Mouse (Mus musculus): Measurements from ENCODE around the gene Cuedc1.

Gene Cuedc1

GRCm38 (mm10) chr11:88118817-88119642 is 21.2 kb downstream of the Cuedc1 start:
- peak; percentile 76 for DNase-seq (ENCODE audit: low read depth)

GRCm38 (mm10) chr11:88122545-88122944 is 24.7 kb downstream of the Cuedc1 start:
- DNase-seq (ENCODE audit: low read depth): no peak

- DNase-seq (ENCODE audit: low read depth): no peak
Measured at GRCm38 (mm10) chr11:88123021-88123420, 25.2 kb downstream of the Cuedc1 start.

- DNase-seq (ENCODE audit: low read depth): no peak
Measured at GRCm38 (mm10) chr11:88123731-88124130, 25.9 kb downstream of the Cuedc1 start.

GRCm38 (mm10) chr11:88125483-88125882 is 27.6 kb downstream of the Cuedc1 start:
- DNase-seq (ENCODE audit: low read depth): no peak

GRCm38 (mm10) chr11:88126306-88126793 is 28.5 kb downstream of the Cuedc1 start:
- DNase-seq (ENCODE audit: low read depth): no peak

- DNase-seq (ENCODE audit: low read depth): no peak
Measured at GRCm38 (mm10) chr11:88128461-88128860, 30.6 kb downstream of the Cuedc1 start.

GRCm38 (mm10) chr11:88129281-88129680 is 31.4 kb downstream of the Cuedc1 start:
- no peak for DNase-seq (ENCODE audit: low read depth)

- DNase-seq (ENCODE audit: low read depth): no peak
Measured at GRCm38 (mm10) chr11:88129935-88130334, 32.1 kb downstream of the Cuedc1 start.

GRCm38 (mm10) chr11:88131847-88132246 is 34.0 kb downstream of the Cuedc1 start:
- peak; percentile 47 for DNase-seq (ENCODE audit: low read depth)

- DNase-seq (ENCODE audit: low read depth): no peak
Measured at GRCm38 (mm10) chr11:88135218-88135617, 37.4 kb downstream of the Cuedc1 start.

- DNase-seq (ENCODE audit: low read depth): no peak
Measured at GRCm38 (mm10) chr11:88137814-88138425, 40.1 kb downstream of the Cuedc1 start.

GRCm38 (mm10) chr11:88139256-88139861 is 41.5 kb downstream of the Cuedc1 start:
- DNase-seq (ENCODE audit: low read depth): no peak

- no peak for DNase-seq (ENCODE audit: low read depth)
Measured at GRCm38 (mm10) chr11:88140066-88141060, 42.5 kb downstream of the Cuedc1 start.

- no peak for DNase-seq (ENCODE audit: low read depth)
Measured at GRCm38 (mm10) chr11:88142362-88142761, 44.5 kb downstream of the Cuedc1 start.

- DNase-seq (ENCODE audit: low read depth): no peak
Measured at GRCm38 (mm10) chr11:88144100-88144499, 46.2 kb downstream of the Cuedc1 start.

GRCm38 (mm10) chr11:88145214-88146006 is 47.6 kb downstream of the Cuedc1 start:
- DNase-seq (ENCODE audit: low read depth): no peak

- no peak for DNase-seq (ENCODE audit: low read depth)
Measured at GRCm38 (mm10) chr11:88146264-88147060, 48.6 kb downstream of the Cuedc1 start.

GRCm38 (mm10) chr11:88147388-88147787 is 49.5 kb downstream of the Cuedc1 start:
- no peak for DNase-seq (ENCODE audit: low read depth)
